Mouse (Mus musculus) cerebellum, postnatal 36 days (tissue): ENCODE results near the gene Taf5l.

Experiments used
- DNase-seq, 2 experiments: peaks; one replicate each; pipeline ENCODE4 v3.0.0; 2021 to 2022; ENCODE audit warnings: mixed read lengths in 2 of 2

The Taf5l gene

DNA sequence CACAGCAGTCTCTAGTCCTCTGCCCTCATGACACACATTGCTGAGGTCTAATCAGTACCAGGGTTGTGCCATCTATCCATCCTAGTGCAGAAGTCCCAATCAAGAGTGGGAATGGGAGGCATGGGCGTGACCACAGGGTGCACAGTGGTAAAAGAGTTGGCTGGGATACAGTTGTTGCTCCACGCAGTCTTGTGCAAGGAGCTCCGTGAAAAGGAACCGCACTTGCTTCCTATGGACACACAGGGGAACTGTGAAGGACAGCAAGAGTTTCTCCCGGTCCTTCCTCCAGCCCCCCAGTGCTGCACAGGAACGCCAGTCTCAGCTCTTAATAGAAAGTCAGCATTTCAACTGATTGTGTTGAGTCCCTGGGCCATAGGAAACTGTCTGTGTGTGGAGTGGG is 61.7 kb downstream of the Taf5l start:
- DNase-seq = no peak

DNA sequence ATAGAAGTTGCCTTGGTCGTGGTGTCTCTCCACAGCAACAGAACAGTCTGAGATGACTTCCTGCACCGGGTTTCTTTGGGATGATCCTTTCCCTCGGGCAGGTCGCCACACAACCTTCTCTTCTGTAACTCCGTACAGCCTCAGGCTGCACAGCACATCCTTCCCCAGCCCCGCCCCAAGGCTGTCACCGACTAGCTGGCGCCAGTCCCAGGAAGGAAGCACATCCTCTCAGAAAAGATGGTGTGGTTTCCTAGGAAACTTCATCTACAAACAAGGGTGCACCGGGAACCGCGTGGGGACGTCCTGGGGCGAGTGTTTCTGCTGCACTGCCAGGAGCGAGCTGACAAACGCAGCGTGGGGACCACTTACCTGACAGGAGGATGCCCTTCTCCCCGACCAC is 63.1 kb downstream of the Taf5l start:
- no peak for DNase-seq

DNA sequence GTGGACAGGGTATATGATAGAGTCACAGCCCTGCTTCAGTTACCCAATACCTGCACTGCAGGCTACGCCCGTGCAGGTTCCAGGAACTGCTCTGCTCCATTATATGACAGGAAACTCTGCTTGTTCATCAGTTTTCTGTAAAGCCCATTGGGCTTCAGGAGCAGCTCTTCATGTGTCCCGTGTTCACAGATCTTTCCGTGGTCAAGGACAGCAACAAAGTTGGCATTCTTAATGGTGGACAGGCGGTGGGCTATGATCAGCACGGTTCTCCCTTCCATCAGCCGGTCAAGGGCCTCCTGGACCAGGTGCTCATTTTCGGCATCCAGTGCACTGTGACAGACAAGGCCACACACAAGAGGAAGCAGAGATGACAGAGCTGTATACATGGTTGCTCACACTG is 67.0 kb downstream of the Taf5l start:
- no peak for DNase-seq

DNA sequence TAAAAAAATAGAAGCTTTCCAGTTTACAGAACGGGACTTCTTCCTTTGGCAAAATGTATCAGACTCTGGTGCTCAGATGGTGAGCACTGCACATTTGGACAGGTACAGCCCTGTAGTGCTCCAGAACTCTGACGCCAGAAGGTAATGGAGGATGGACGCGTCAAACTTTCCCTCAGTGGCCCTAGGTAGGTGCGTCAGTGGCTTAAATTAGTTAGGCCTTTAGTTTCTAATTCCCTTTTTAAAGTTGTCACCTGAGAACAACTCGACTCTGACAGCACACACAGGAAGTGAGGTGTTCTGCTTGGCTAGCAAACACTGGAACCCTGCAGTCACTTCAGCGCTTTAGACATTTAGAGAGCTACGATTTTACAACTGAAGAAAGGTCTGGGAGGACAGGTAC is 67.5 kb downstream of the Taf5l start:
- DNase-seq = no peak

GRCm38 (mm10) chr8:123950077-123950802 is 71.0 kb downstream of the Taf5l start:
- DNase-seq = peak; percentile 61 to 66

GRCm38 (mm10) chr8:123949686-123949986 is 71.6 kb downstream of the Taf5l start:
- no peak for DNase-seq

DNA sequence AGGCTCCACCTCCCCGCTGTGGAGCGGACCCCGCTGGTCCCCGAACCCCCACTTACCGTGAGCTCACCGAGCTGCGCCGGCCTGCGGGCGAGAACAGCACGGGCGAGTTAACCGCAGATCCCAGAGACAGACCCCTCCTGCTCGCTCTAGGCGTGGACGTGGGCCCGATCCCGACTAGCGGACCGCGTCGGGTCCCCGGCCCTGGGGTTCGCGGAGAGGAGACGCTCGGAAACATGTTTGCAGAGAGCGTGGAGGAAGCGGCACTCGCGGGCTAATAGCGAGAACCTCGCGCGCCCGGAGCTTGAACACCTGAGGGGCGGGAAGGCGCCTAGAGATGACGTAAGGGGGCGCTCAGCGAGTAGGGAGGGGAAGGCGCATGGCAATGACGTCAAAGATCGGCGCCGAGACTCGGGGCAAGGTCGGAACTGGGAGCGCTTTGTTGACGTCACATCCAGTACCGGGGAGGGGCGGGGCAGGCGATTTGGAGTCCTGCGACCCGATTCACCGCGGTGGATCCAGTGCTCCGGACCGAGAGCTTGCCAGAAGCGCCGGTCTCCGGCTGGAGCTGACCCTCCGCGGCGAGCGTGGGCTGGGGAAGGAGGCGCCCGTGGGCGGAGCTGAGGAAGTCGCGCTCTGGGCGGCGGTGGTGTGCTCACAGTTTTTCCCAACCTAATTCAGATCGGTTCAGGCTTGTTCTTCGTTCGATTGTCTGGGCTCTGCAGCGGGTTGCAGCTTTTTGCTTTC is 72.1 kb downstream of the Taf5l start, which contains the start of gene Nup133:
Gene Nup133, minus strand, starts transcription at position 324 of the 744 bp plus-strand sequence.
- DNase-seq = peak; percentile 100
